Mouse (Mus musculus): ENCODE results near the gene Susd3.

Susd3 gene

GRCm38 (mm10) chr13:49246011-49246410 is 2.5 kb downstream of the Susd3 start:
- no peak for DNase-seq (ENCODE audit: low spot score)

DNA sequence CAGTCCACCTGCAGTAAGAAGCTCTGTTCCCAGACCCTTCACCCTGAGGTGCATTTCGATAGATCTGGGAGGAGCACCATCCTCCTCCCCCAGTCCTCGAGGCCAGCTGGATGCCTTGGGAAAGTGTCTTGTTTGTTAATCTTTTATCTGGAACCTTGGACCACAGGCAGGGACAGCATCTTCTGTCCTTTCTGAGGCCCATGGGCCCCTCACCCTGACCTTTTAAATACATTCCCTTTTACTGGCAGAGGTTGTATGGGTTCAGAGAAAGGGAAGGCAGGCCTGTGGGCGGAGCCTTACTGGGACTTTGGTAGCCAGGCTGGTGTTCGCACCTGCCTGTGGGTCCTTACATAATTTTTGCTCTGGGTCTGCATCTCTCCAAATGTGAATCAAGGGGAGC is 3.3 kb downstream of the Susd3 start:
- no peak for DNase-seq (ENCODE audit: low spot score)

- no peak for DNase-seq (ENCODE audit: low spot score)
Measured at GRCm38 (mm10) chr13:49243492-49243891, 5.0 kb downstream of the Susd3 start.

DNA sequence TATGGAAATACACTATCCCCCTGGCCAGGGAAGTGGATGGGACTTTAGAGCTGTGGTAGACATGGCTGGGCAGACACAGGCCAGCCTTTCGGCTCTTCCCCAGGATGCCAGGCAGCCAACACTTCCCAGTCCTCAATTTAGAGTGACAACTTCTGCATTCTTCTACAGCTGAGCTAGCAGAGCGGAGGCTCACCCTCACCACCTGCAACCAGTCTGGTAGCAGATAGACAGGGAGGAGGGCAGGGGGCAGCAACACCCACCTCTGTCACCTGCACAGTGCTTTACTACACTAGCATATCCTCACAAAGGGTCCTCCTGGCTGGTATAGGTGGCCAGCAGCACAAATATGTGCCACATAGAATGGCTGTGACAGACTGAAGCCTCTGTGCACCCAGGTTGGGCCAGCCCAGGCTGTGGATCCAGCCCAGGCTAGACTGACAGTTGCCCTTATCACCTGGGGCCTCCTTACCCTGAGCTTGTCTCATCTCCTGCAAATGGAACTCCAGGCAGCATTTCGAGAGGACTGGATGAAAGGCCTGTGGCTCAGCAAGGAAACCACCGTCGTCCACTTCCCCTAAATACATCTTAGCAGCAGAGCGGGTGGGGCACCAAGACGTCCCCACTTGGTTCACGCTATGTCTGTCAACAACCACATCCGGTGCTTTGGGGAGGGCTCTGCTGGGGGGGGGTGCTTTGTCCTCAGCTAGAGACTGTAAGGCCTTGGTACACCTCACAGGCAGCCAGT is 6.0 kb downstream of the Susd3 start:
- no peak for DNase-seq (ENCODE audit: low spot score)

DNA sequence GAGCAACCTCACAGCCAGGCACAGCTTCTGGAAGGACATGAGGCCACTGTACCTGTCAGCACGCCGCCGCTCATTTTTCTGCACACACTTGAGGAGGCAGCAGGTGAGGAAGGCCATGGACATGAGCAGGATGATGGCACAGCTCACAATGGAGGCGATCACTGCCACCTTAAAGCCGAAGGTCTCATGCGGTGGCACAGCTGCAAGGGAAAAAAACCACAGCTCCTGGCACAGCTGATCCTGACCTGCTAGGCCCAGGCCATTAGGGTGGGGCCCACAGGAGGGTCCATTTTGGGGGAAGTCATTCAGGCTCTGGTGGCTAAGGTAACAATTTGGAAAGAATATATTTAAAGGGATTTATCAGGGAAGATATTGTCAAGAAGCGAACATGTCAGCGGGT is 9.8 kb downstream of the Susd3 start:
- no peak for DNase-seq (ENCODE audit: low spot score)

DNA sequence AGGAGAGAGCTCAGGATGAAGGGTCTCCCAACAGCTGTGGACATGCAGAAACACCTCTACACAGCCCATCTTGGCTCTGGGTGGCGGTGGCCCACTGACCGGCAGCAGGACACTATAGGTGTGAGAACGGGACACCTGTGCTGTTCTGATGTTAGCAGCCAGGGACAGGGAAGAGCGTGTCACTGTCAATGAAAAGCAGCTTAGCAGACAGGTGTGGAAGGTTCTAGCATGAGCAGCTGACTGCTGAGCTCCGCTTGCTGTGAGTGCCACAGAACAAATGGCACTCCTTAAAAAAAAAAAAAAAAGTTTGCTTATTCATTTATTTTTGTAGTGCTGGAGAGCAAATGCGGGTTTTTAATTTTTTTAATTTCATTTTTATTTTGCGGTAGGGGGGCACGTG is 10.9 kb downstream of the Susd3 start:
- DNase-seq (ENCODE audit: low spot score), result no peak

GRCm38 (mm10) chr13:49234711-49235110 is 13.8 kb downstream of the Susd3 start:
- no peak for DNase-seq (ENCODE audit: low spot score)

GRCm38 (mm10) chr13:49233792-49234572 is 14.5 kb downstream of the Susd3 start:
- DNase-seq (ENCODE audit: low spot score), result no peak

DNA sequence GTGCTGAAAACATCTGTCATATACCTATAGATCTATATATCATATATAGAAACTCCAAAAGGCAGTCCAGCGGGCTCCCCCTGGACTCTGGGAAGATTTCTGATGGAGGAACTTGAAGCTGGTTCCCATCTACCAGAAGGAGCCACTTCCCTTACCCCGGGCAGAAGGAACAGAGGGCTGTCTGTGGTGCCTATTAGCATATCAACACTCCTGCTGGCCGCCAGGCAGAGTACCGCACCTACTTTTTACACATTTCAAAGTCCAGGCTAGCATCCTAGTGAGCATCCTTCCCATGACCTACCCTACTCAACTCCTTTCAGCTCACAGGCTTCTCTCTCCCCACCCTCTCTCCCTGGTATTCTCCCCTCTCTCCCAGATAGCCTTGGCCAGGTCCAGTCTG is 22.9 kb downstream of the Susd3 start:
- no peak for DNase-seq (ENCODE audit: low spot score)

GRCm38 (mm10) chr13:49225159-49225558 is 23.3 kb downstream of the Susd3 start:
- DNase-seq (ENCODE audit: low spot score), result no peak

- DNase-seq (ENCODE audit: low spot score), result no peak
Measured at GRCm38 (mm10) chr13:49224729-49225128, 23.8 kb downstream of the Susd3 start.

DNA sequence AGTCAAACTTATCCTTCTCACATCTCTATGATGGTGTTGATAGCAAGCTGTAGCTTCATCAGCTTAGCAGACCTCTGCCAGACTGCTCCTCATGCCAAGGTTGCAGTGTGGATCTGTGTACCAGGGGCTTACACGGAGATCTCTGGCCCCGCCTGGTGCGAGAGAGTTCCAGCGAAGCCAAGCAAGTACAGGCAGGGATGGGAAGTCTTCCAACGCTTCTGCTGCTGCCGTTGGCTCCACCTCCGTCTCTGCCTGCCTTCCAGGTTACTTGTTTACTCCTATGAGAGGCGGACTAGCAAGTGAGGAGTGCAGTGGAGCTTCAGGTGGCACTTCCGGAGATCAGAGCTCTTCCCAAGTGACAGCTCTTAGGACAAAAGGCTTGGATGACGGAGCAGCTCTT is 24.2 kb downstream of the Susd3 start:
- no peak for DNase-seq (ENCODE audit: low spot score)

DNA sequence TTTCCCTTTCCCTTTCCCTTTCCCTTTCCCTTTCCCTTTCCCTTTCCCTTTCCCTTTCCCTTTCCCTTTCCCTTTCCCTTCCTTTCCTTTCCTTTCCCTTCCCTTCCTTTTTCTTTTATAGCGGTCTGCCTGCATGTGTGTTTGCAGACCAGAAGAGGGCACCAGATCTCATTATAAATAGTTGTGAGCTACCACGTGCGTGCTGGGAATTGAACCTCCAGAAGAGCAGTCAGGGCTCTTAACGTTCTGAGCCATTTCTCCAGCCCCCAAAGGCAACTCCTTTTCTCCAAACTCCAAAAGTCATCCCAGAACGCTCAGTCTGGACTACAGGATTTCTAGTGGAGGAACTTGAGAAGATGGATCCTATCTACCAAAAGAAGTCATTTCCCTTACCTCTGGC is 27.6 kb downstream of the Susd3 start:
- DNase-seq (ENCODE audit: low spot score), result no peak

DNA sequence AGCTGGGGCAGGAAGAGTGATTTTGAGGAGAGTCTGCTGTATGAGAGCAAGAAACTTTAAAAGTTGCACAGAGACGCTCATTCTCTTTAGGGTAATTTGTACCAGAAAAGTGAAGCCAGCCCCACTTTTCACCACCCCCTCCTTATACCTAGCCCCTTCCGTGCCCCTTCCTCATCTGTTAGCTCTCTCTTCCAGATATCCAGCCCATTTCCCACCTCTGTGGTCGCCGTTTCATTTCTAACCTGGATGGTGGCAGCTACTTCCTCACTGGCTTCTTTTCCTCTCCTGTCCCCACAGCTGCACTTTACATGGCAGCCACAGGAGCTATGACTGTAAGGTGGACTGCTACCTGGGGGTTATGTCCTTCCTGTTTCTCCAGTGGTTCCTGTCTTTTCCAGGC is 29.1 kb downstream of the Susd3 start:
- DNase-seq (ENCODE audit: low spot score), result no peak

- DNase-seq (ENCODE audit: low spot score), result no peak
Measured at GRCm38 (mm10) chr13:49218651-49219050, 29.9 kb downstream of the Susd3 start.

GRCm38 (mm10) chr13:49216808-49217561 is 31.5 kb downstream of the Susd3 start:
- DNase-seq (ENCODE audit: low spot score), result no peak

GRCm38 (mm10) chr13:49216220-49216552 is 32.3 kb downstream of the Susd3 start:
- DNase-seq (ENCODE audit: low spot score), result no peak

- DNase-seq (ENCODE audit: low spot score), result peak; percentile 92
Measured at GRCm38 (mm10) chr13:49215504-49216219, 32.8 kb downstream of the Susd3 start, which contains the start of gene Card19. Gene Card19, minus strand, starts transcription at chr13:49216037.

- no peak for DNase-seq (ENCODE audit: low spot score)
Measured at GRCm38 (mm10) chr13:49215128-49215503, 33.4 kb downstream of the Susd3 start.

- DNase-seq (ENCODE audit: low spot score), result no peak
Measured at GRCm38 (mm10) chr13:49214454-49214853, 34.1 kb downstream of the Susd3 start.

DNA sequence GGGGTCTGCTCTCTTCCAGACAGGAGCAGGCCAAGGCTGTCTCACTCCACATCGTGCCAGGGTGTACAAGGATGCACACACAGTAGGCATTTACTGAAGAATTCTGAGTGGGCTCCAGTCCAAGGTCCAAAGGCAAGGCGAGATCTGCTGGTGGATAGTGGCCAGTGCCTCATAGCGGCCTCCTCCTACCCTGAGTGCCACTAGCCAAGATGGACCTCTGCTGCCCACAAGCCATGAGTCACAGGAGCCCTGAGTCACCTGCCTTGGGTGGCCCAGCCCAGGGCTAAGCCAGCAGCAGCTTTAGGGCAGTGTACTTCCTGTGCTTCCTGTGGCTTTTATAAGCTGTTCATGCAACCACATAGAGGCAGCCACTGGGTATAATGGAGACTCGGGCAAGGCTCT is 35.0 kb downstream of the Susd3 start:
- DNase-seq (ENCODE audit: low spot score), result peak; percentile 73
